Mouse (Mus musculus): Measurements from ENCODE around the gene Cpeb1. TPM values are rescaled to one million over a fixed set of nuclear protein-coding genes. Genes with fewer than 3 reads are reported as not detected.
"Not testable (repeated sequence)": the region's sequence is repeated elsewhere in the genome, so short reads cannot be mapped to it uniquely, and the experiment has no call there.

Cpeb1 gene
- polyA plus RNA-seq, 1 experiment from 2014 or later: 1.0 TPM

DNA sequence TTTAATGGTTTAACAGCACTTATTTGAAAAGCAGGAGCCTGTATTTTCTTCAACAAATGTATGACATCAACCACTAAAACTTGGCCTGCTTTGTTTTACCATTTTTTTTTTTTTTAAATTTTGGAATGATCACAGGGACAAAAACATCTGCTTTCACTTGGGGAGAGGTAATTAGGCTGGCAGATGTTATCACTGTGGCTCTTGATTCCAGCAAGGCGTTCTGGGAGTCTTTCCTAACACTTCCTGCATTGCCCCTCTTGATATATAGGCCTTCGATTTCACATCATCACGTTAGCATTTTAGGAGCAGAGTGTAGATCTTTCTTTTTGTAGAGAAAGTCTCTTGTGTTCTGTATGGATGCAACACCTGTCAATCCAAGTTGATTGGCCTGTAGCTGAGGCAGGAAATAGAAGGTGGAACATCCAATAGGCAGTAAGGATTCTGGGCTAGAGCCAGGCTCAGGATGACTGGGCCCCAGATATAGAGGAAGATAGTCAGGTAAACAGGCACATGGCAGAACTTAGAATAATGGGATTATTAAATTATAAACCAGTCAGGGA lies 24.3 kb upstream of the Cpeb1 start:
- Histone ChIP-seq H3K27ac (replicated peaks; ENCODE audit: low read depth, low read length) (no peak overlapping the region), H3K36me3 (replicated peaks; ENCODE audit: control insufficient read depth, insufficient read depth, low read depth, low read length) (no peaks in the 10 kb centered on the region), H3K9ac (replicated peaks; ENCODE audit: low read length) (no peak overlapping the region), H3K4me2 (ENCODE audit: low read depth, low read length) (no peak overlapping the region), H3K9me3 (replicated peaks; ENCODE audit: control insufficient read depth, low read length) (no peaks in the 10 kb centered on the region), H3K4me1 (ENCODE audit: control insufficient read depth, insufficient read depth, low read length) (no peaks in the 10 kb centered on the region), H3K27me3 (ENCODE audit: control insufficient read depth, insufficient read depth, low read length) (peaks cover 10% of the 10 kb centered on the region), H3K4me3 (ENCODE audit: low read depth, low read length) (no peak overlapping the region)
- DNase-seq (ENCODE audit: low spot score): peak; percentile 68
- WGBS: 29% methylated on average over 3 of the region's 3 CpGs
- ATAC-seq (replicated peaks; ENCODE audit: insufficient number of reproducible peaks, low FRiP score, low TSS enrichment, low read depth): no peak

DNA sequence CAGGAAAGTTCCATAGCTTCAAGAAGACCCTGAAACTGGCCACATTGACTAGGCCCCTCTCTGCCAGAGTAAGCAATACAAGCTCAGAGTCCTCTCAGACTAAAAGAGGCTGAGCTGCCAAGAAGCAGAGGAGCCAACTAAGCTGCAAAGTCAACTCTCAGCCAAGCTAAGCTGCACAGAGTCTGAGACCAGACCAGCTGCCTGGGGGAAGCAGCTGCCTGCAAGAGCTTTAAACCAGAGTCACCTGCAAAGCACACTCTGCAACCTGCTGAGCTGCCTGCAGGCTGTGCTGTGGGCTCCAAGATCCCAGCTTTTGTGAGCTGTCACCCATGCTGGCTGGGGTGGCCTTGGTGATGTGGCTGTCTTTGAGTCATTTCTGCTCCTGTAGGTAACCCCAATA lies 23.0 kb upstream of the Cpeb1 start:
- not testable (repeated sequence) for H3K36me3 ChIP-seq (replicated peaks; ENCODE audit: control insufficient read depth, insufficient read depth, low read depth, low read length); H3K4me3 ChIP-seq (ENCODE audit: low read depth, low read length); H3K27ac ChIP-seq (replicated peaks; ENCODE audit: low read depth, low read length); H3K9ac ChIP-seq (replicated peaks; ENCODE audit: low read length); H3K4me1 ChIP-seq (ENCODE audit: control insufficient read depth, insufficient read depth, low read length); ATAC-seq (replicated peaks; ENCODE audit: insufficient number of reproducible peaks, low FRiP score, low TSS enrichment, low read depth); DNase-seq (ENCODE audit: low spot score); H3K4me2 ChIP-seq (ENCODE audit: low read depth, low read length); H3K9me3 ChIP-seq (replicated peaks; ENCODE audit: control insufficient read depth, low read length)
- H3K27me3 ChIP-seq (ENCODE audit: control insufficient read depth, insufficient read depth, low read length): peaks cover 10% of the 10 kb centered on the region

DNA sequence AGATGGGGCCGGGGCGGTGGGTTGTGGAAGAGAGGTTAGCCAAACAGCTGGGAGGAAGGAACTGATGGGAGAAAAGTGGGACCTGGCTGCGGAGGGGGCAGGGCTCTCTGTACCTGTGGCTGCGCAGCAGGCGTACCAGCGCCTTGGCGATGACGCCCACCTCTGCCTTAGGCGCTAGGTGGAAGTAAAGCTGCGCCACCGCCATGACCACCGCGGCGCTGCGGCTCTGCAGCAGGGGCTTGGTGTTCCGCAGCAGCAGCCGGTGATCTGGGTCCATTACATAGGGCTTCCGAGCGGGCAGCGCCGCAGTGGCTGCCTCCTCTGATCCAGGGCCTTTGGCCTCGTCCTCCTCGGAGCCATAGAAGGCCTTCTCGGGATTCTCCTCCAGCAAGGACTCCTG lies 21.6 kb upstream of the Cpeb1 start:
- ATAC-seq (replicated peaks; ENCODE audit: insufficient number of reproducible peaks, low FRiP score, low TSS enrichment, low read depth) (no peak), DNase-seq (ENCODE audit: low spot score) (peak; percentile 53)
- no peak overlapping the region for H3K4me2 ChIP-seq (ENCODE audit: low read depth, low read length)
- WGBS: 4% methylated on average over 24 of the region's 24 CpGs
- H3K27me3 ChIP-seq (ENCODE audit: control insufficient read depth, insufficient read depth, low read length): peaks cover 10% of the 10 kb centered on the region
- H3K9ac ChIP-seq (replicated peaks; ENCODE audit: low read length): no peak overlapping the region
- H3K27ac ChIP-seq (replicated peaks; ENCODE audit: low read depth, low read length): no peak overlapping the region
- no peaks in the 10 kb centered on the region for H3K9me3 ChIP-seq (replicated peaks; ENCODE audit: control insufficient read depth, low read length)
- no peak overlapping the region for H3K4me3 ChIP-seq (ENCODE audit: low read depth, low read length)
- H3K36me3 ChIP-seq (replicated peaks; ENCODE audit: control insufficient read depth, insufficient read depth, low read depth, low read length): no peaks in the 10 kb centered on the region
- no peaks in the 10 kb centered on the region for H3K4me1 ChIP-seq (ENCODE audit: control insufficient read depth, insufficient read depth, low read length)

DNA sequence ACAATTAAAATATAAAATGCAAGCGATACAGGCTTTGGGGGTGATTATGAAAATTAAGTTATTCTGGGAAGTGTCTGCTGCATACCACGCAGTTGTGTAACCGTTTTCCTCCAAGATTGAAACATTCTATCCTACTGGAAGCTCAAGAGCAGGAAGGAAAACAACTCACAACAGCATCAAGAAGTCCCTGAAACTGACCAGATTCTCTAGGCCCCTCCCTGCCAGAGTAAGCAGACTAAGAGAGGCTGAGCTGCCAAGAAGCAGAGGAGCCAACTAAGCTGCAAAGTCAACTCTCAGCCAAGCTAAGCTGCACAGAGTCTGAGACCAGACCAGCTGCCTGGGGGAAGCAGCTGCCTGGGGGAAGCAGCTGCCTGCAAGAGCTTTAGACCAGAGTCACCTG lies 20.0 kb upstream of the Cpeb1 start:
- WGBS: 78% methylated on average over 3 of the region's 3 CpGs
- Histone ChIP-seq H3K4me3 (ENCODE audit: low read depth, low read length) (no peak overlapping the region), H3K9ac (replicated peaks; ENCODE audit: low read length) (no peak overlapping the region), H3K27ac (replicated peaks; ENCODE audit: low read depth, low read length) (no peak overlapping the region), H3K9me3 (replicated peaks; ENCODE audit: control insufficient read depth, low read length) (no peaks in the 10 kb centered on the region), H3K4me1 (ENCODE audit: control insufficient read depth, insufficient read depth, low read length) (no peaks in the 10 kb centered on the region), H3K4me2 (ENCODE audit: low read depth, low read length) (no peak overlapping the region), H3K36me3 (replicated peaks; ENCODE audit: control insufficient read depth, insufficient read depth, low read depth, low read length) (no peaks in the 10 kb centered on the region), H3K27me3 (ENCODE audit: control insufficient read depth, insufficient read depth, low read length) (peaks cover 10% of the 10 kb centered on the region)
- ATAC-seq (replicated peaks; ENCODE audit: insufficient number of reproducible peaks, low FRiP score, low TSS enrichment, low read depth) (no peak), DNase-seq (ENCODE audit: low spot score) (no peak)

DNA sequence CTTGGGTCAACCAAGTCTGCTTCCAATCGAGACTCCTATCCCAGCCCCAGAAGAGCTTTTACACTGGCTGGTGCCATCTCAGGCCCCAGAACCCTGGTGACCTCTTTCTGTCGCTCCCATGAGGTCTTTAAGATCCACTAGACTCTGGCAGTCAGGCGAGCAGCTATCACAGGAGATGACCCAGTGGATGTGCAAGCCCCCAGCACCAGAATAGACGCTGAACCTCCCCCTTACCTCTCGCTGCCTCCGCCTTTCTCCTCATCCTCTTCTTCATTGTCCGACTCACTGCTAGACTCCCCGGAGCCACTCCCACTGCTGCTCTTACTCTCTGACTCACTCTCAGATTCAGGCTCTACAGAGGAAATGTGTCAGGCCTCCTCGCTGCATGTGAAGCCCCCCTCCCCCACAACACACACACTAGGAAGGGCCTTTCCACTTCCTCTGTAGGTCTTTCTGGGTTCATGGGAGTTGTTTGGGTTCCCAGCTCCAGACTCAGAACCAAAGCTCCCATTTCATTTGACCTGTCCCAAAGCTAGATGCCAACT lies 9.7 kb upstream of the Cpeb1 start:
- Histone ChIP-seq H3K4me2 (ENCODE audit: low read depth, low read length) (no peak overlapping the region), H3K27ac (replicated peaks; ENCODE audit: low read depth, low read length) (no peak overlapping the region), H3K4me1 (ENCODE audit: control insufficient read depth, insufficient read depth, low read length) (no peaks in the 10 kb centered on the region), H3K27me3 (ENCODE audit: control insufficient read depth, insufficient read depth, low read length) (no peaks in the 10 kb centered on the region), H3K4me3 (ENCODE audit: low read depth, low read length) (no peak overlapping the region), H3K9me3 (replicated peaks; ENCODE audit: control insufficient read depth, low read length) (no peaks in the 10 kb centered on the region), H3K9ac (replicated peaks; ENCODE audit: low read length) (no peak overlapping the region), H3K36me3 (replicated peaks; ENCODE audit: control insufficient read depth, insufficient read depth, low read depth, low read length) (no peaks in the 10 kb centered on the region)
- ATAC-seq (replicated peaks; ENCODE audit: insufficient number of reproducible peaks, low FRiP score, low TSS enrichment, low read depth) (no peak), DNase-seq (ENCODE audit: low spot score) (no peak)
- 78% methylated on average over 9 of the region's 9 CpGs for WGBS

DNA sequence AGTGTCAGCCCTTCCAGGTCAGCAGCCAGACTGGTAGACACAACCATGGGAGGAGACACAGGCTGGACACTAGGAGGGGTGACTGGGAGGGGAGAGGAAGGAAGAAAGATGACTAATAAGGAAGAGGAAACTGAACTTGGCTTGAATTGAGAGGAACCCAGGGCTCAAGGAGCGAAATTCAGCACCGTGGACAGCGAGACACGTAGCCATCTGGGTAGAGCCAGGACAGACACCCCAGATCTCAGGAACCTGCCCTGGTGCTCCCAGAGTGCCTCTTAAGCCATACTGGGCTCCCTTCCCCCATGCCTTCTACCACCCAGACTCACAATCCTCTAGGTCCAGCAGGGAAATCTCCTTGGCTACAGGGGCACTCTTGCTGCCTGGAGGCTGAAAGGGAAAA lies 8.9 kb upstream of the Cpeb1 start:
- no peak overlapping the region for H3K4me3 ChIP-seq (ENCODE audit: low read depth, low read length)
- no peak for ATAC-seq (replicated peaks; ENCODE audit: insufficient number of reproducible peaks, low FRiP score, low TSS enrichment, low read depth)
- no peak overlapping the region for H3K9ac ChIP-seq (replicated peaks; ENCODE audit: low read length)
- no peaks in the 10 kb centered on the region for H3K27me3 ChIP-seq (ENCODE audit: control insufficient read depth, insufficient read depth, low read length)
- WGBS: 5% methylated on average over 4 of the region's 4 CpGs
- no peaks in the 10 kb centered on the region for H3K36me3 ChIP-seq (replicated peaks; ENCODE audit: control insufficient read depth, insufficient read depth, low read depth, low read length)
- H3K27ac ChIP-seq (replicated peaks; ENCODE audit: low read depth, low read length): no peak overlapping the region
- peak; percentile 82 for DNase-seq (ENCODE audit: low spot score)
- no peaks in the 10 kb centered on the region for H3K4me1 ChIP-seq (ENCODE audit: control insufficient read depth, insufficient read depth, low read length)
- H3K4me2 ChIP-seq (ENCODE audit: low read depth, low read length): no peak overlapping the region
- H3K9me3 ChIP-seq (replicated peaks; ENCODE audit: control insufficient read depth, low read length): no peaks in the 10 kb centered on the region

DNA sequence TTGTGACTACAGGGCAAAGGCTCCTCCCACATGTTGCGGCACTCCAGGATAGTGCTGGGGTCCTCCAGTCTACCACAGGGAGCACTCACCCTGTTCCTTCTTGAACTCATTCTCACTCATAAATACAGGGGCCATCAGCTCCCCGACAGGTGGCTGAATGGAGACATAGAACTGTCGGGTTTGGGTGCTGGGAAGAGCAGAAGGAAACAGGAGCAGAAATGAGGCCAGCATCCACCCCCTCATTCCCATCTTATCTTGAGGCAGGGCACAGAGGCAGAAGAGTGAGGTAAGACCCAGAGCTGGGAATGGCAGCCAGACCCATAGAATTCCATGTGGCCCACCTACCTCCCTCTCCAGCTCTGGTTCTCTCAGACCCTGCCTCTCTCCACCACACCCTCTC lies 7.5 kb upstream of the Cpeb1 start:
- ATAC-seq (replicated peaks; ENCODE audit: insufficient number of reproducible peaks, low FRiP score, low TSS enrichment, low read depth) (no peak), DNase-seq (ENCODE audit: low spot score) (no peak)
- H3K9ac ChIP-seq (replicated peaks; ENCODE audit: low read length): no peak overlapping the region
- no peaks in the 10 kb centered on the region for H3K36me3 ChIP-seq (replicated peaks; ENCODE audit: control insufficient read depth, insufficient read depth, low read depth, low read length)
- H3K9me3 ChIP-seq (replicated peaks; ENCODE audit: control insufficient read depth, low read length): no peaks in the 10 kb centered on the region
- no peaks in the 10 kb centered on the region for H3K27me3 ChIP-seq (ENCODE audit: control insufficient read depth, insufficient read depth, low read length)
- H3K4me3 ChIP-seq (ENCODE audit: low read depth, low read length): no peak overlapping the region
- H3K4me2 ChIP-seq (ENCODE audit: low read depth, low read length): no peak overlapping the region
- WGBS: 71% methylated on average over 3 of the region's 3 CpGs
- no peaks in the 10 kb centered on the region for H3K4me1 ChIP-seq (ENCODE audit: control insufficient read depth, insufficient read depth, low read length)
- no peak overlapping the region for H3K27ac ChIP-seq (replicated peaks; ENCODE audit: low read depth, low read length)

DNA sequence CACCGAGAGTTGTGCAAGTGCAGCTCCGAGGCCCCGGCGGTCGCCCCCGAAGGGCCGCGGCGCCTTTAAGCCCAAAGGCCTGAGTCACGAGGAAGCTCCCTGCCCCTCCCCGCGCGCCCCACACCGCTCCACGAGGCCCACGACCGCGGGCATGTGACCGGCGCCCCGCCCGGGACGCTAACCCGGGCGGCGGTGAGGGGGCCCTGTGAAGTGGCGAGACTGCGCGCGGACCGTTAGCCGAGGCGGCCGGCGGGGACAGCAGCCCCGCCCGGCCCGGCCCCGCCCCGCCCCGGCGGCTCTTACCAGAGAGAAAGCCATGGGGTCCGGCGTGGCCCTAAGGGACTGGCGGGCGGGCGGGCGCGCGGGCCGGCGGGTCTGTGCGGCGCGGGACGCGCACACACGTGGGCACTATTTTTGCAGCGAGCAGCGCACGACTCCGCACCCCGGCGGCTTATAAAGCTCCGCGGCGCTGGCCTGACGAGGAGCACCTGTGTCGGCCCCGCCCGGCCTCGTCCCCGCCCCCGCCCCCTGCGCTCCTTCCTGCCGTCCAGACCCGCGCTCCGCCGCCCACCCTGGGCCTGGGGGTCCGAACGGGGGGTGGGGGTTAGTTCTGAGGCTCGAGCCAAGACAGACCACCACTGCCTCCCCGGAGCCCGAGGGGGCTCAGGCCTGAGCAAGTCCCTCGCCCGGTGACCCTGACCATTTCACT lies 780 bp downstream of the Cpeb1 start:
- no peaks in the 10 kb centered on the region for H3K9me3 ChIP-seq (replicated peaks; ENCODE audit: control insufficient read depth, low read length)
- peak; percentile 31 for ATAC-seq (replicated peaks; ENCODE audit: insufficient number of reproducible peaks, low FRiP score, low TSS enrichment, low read depth)
- H3K4me3 ChIP-seq (ENCODE audit: low read depth, low read length): peak overlapping the region; percentile 44
- no peaks in the 10 kb centered on the region for H3K36me3 ChIP-seq (replicated peaks; ENCODE audit: control insufficient read depth, insufficient read depth, low read depth, low read length)
- peaks cover 45% of the 10 kb centered on the region for H3K27me3 ChIP-seq (ENCODE audit: control insufficient read depth, insufficient read depth, low read length)
- peak; percentile 19 for DNase-seq (ENCODE audit: low spot score)
- H3K9ac ChIP-seq (replicated peaks; ENCODE audit: low read length): peak overlapping the region; percentile 6; the same call in 1 of the 2 replicates
- under 1% methylated on average over 62 of the region's 87 CpGs for WGBS
- no peak overlapping the region for H3K27ac ChIP-seq (replicated peaks; ENCODE audit: low read depth, low read length)
- H3K4me2 ChIP-seq (ENCODE audit: low read depth, low read length): peak overlapping the region; percentile 88
- peaks cover 5% of the 10 kb centered on the region; the same call in 1 of the 2 replicates for H3K4me1 ChIP-seq (ENCODE audit: control insufficient read depth, insufficient read depth, low read length)

Data from embryonic facial prominence, embryonic 11.5 days (tissue).